Mouse (Mus musculus) lung, adult 2 months (tissue): ENCODE measurements around the gene Gm5089. TPM values are rescaled to one million over a fixed set of nuclear protein-coding genes. Genes with fewer than 3 reads are reported as not detected.

Experiments
- DNase-seq: peaks from one replicate; pipeline ENCODE4 v3.0.0; 2022
- H3K4me1 ChIP-seq: fragments of 200-500 bp; 2 replicates; pipeline ENCODE4 v1.6.1; 2011; ENCODE audit warnings: low read length; ENCODE audit not compliant: control insufficient read depth, insufficient read depth
- H3K4me3 ChIP-seq: fragments of 200-500 bp; replicated peaks from 2 replicates; pipeline ENCODE3; 2011; ENCODE audit warnings: low read depth, mild to moderate bottlenecking, control low read depth, low read length; ENCODE audit errors: extremely low read depth
- CTCF ChIP-seq: fragments of 200-500 bp; IDR thresholded peaks from 2 replicates; pipeline ENCODE4 v1.5.1; 2011; ENCODE audit warnings: mild to moderate bottlenecking, low read length, control low read depth; ENCODE audit not compliant: insufficient read depth
- POLR2A ChIP-seq: fragments of 200-500 bp; IDR thresholded peaks from 2 replicates; pipeline ENCODE4 v1.6.1; 2011; ENCODE audit warnings: low read depth, mild to moderate bottlenecking, control low read depth, low read length, borderline replicate concordance; ENCODE audit errors: extremely low read depth
- WGBS: fragments of 180-500 bp; shearing (Covaris S2); methylation state at CpG from one replicate; pipeline ENCODE4 v1.1.7; 2018; 5-methylcytosine and 5-hydroxymethylcytosine counted together
- polyA plus RNA-seq: library from polyadenylated mRNA; depleted of rRNA; stranded (reverse); fragments of >200 nt; gene quantifications from 2 replicates; pipeline ENCODE4 v1.2.3, GENCODE M21; 2012

Gm5089 gene
- polyA plus RNA-seq, 1 experiment: not detected

DNA sequence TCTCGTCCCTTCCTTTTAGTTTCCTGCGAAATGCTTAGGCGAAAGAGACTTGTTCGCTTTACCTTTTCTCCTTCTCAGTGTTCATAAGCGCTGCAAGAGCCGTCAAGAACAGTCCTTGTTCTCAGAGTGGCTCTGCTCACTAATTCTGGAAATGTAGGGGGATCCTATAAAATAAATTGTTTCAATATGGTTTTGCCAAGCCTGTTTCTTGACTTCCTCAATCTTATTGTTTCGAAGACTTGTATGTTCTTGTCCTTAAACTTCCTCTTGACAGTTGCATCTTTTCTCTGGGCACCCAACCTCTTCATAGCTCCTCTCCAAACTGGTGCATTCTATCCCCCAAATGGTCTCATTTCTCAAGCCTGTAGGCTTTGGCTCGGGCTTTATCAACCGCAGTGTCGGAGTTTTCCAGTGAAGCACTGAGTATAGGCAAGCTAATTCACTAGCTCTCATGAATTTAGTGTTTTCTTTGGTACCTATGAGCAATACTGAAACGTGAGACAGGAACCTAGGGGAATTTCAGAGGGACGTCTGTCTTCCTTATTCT lies 34.8 kb upstream of the Gm5089 start:
- no peak for TF ChIP-seq POLR2A
- no peak overlapping the region for H3K4me3 ChIP-seq
- no peak for DNase-seq
- WGBS: 5% methylated on average over 12 of the region's 12 CpGs
- 0 out of 2 replicates have a peak, but pooled peaks cover 3% of the 10 kb centered on the region for H3K4me1 ChIP-seq

DNA sequence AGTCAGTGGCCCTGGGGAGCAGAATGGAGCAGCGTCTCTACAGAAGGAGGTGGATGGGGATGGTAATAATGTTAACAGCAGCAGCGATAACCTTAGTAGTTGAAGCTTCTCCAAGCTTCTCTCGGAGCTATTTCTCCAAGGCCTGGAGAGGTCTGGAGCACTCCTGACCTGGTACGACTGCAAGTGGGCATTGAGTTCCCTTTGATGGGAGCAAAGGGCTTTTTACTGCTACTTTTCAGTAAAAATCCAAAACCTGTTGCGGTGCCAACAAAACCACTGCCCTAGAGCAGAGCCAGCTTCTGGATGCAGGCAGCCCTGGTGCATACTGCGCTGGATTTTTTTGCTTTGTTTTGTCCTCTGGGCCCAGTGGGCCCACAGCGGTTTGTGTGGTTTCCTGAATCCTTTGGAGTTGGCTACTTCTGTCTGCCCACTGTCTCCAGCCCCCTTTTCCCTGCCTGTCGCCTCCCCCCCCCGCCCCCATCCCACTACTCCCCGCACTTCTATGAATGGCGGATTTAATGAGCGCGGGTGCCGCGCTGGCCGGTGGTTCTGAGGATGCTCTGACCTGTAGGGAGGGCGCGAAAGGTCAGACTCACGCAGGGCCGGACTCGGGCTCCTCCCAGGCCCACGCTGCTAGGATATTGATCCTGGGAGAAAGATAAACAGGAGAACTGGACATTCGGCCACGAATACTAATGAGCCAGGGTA lies 34.1 kb upstream of the Gm5089 start:
- no peak for DNase-seq
- TF ChIP-seq CTCF: no peak
- no peak for TF ChIP-seq POLR2A
- 3% methylated on average over 24 of the region's 24 CpGs for WGBS

DNA sequence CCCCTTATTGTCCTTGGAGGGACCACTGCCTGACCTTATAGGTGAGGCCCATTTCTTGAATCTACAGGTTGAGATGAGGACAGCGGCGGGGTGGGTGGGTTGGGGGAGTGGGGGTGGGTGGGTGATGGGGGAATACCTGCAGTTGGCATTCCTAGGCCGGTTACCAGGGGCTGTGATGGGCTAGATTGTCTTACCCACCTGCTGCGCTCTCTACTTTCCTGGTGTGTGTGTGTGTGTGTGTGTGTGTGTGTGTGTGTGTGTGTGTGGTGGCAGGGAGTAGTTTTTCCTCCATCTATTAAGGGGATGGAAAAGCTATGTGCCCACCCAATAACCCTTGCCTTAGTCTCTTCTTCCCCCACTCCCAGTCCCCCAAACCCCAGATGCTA lies 33.5 kb upstream of the Gm5089 start:
- Histone ChIP-seq H3K4me3 (no peak overlapping the region), H3K4me1 (no peaks in the 10 kb centered on the region)
- no peak for TF ChIP-seq CTCF
- no peak for TF ChIP-seq POLR2A
- WGBS: 10% methylated on average over 4 of the region's 4 CpGs
- DNase-seq: no peak

More for the DNA sequence above, 34.1 kb upstream of the Gm5089 start:
- Histone ChIP-seq H3K4me1 (no peaks in the 10 kb centered on the region), H3K4me3 (no peak overlapping the region)

DNA sequence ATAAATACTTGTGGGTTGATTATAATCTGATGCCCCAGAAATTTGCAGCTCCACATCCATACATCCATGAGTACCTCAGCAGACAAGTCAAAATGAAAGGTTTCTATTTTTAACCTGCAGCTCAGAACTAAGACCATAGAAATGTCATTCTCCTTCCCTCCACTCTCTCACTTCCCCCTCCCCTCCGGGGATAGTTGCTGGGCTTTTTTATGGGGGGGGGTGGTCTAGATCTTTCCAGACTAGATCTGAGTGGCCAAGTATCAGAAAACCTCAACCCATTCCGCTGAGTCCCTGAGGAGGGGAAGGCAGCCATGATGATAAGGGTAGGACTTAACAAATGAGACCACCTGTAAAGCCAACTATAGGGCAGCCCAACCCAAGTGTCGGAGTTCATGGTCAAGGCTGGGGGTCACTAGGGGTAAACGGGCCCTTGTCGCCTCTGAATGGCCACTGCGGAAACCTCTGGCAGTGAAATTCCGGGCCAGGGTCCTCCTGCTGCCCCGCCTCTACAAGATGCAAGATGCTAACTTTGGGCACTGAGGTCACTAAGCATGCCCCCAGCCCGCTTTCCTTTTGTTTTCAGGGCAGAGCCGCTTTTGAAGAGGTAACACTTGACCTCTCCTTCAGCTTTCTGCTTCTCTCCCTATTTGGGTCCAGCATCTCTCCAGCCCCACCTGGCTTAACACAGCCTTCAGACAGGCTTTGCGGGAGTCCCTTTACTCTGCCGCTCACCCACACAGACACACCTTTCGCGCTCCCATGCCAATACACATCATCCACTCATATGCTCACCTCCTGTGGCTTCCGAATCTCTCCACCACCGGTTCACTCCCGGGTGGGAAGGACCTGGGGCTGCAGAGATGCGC lies 32.9 kb upstream of the Gm5089 start:
- TF ChIP-seq CTCF (no peak), POLR2A (no peak)
- 7% methylated on average over 18 of the region's 18 CpGs for WGBS
- no peak for DNase-seq
- H3K4me1 ChIP-seq: no peaks in the 10 kb centered on the region
- no peak overlapping the region for H3K4me3 ChIP-seq

DNA sequence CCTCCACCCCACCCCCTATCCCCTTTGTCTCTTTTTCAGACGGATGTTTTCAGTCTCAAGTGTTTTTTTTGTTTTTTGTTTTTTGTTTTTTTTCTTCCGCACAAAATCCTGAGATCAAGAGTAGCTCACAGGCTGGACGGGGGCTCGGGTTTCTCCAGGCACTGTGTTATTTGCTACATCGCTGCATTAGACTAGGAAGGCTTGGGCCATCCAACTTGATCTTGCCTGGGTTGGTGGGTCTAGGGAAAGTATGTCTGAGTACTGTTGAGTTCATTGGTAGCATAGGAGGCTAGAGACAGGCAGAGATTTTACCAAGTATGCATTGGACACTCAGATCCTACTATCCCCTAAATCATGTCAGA lies 32.1 kb upstream of the Gm5089 start:
- Histone ChIP-seq H3K4me1 (no peaks in the 10 kb centered on the region), H3K4me3 (no peak overlapping the region)
- no peak for DNase-seq
- TF ChIP-seq POLR2A: no peak
- TF ChIP-seq CTCF: no peak
- 8% methylated on average over 5 of the region's 5 CpGs for WGBS

DNA sequence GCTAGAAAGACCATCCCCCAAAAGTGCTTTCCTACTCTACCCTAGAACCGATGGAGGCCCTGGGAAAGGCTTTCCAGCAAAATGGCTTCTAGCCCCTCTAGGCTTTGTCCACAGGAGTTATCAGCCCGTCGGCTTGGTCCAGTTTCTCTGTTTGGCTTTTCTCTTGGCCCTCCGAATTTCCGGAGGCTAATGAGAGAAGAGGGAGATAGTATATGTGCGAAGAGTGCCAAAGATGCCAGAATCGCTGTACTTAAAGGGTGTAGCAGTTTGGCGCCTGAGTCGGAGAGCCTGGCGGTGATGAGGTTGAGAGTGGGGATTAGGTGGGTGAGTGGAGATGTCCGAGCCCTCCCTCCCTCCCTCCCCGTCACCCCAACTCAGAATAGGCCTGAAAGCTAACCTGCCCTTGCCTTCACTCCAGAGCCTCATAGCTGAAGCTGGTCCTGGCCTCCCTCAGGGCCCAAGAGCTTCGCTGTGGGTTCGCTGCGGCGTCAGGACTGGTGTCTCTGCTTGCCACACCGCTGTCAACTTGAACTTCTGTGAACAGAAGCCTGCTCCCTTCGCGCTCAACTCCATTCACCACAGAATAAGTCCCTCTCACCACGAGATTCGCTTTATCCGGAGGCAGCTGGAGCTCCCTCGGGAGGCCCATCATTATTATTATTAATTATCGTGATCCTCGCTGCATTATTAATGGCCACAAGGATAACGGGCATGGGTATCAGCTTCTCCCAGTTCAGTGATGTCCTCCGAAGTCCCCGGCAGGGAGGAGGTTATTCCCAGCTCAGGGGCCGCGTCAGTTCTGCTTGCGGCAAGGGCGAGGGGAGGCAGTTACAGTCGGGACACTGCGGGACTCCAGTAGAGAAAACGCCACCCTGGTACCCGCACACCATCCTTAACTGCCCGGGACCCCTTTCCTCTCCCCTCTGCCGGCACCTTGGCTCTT lies 31.4 kb upstream of the Gm5089 start:
- 6% methylated on average over 38 of the region's 38 CpGs for WGBS
- no peak overlapping the region for H3K4me3 ChIP-seq
- TF ChIP-seq POLR2A (no peak), CTCF (no peak)
- DNase-seq: no peak
- no peaks in the 10 kb centered on the region for H3K4me1 ChIP-seq

DNA sequence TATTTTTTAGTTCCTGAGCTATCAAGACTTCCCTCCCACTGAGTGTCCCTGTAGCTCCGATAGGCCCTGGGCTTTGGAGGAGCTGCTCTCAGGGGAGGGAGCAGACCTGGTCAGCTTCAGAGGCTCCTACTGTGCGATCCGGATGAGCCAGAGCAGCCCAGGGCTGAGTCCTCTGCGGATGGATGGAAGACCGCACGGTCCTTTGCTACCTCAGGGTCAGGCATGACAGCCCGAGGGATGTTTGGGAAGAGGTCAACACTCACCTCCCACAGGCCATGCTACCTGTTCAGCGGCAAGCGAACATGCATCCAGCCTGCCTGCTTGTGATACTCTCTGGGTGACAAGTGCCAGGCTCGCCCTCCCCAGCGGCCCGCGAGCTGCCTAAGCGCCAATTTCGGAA lies 30.3 kb upstream of the Gm5089 start:
- TF ChIP-seq CTCF (no peak), POLR2A (no peak)
- WGBS: 7% methylated on average over 15 of the region's 15 CpGs
- no peak for DNase-seq
- Histone ChIP-seq H3K4me3 (no peak overlapping the region), H3K4me1 (peaks cover 1% of the 10 kb centered on the region; the same call in 1 of the 2 replicates)

DNA sequence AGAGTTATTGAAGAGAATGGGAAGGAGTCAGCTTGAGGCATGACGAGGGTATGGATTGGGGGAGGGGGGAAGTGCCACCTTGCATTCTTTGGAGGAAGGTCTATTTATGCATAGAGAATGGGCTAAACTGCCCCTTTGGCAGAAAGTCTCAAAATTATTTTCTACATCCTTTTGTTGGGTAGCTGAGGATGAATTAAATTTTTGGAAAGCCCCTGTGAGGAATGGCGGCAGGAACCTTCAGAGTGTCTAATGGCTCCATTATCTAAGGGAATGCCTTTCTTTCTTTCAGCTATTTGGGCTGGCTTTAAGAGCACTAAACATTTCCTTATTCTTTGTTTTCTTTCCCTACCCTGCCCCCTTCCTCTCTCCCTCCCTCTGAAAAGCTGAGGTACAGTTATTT lies 29.4 kb upstream of the Gm5089 start:
- 19% methylated on average over 2 of the region's 2 CpGs for WGBS
- no peak for DNase-seq
- Histone ChIP-seq H3K4me1 (peaks cover 4% of the 10 kb centered on the region; the same call in 1 of the 2 replicates), H3K4me3 (no peak overlapping the region)
- TF ChIP-seq CTCF (no peak), POLR2A (no peak)
